Mouse (Mus musculus): ENCODE measurements around the gene Rexo2. TPM values are rescaled to one million over a fixed set of nuclear protein-coding genes. Genes with fewer than 3 reads are reported as not detected.

Gene Rexo2
- 135 TPM for polyA plus RNA-seq (2015; fragmentation: Illumina TruSeq; extraction: RNeasy Lipid Tissue Mini Kit (QIAGEN cat#74804); ENCODE audit: insufficient read depth, low replicate concordance)

GRCm38 (mm10) chr9:48480411-48481213, at the start of gene Rexo2:
TSS of gene Rexo2 (minus strand) at chr9:48480623.

DNA sequence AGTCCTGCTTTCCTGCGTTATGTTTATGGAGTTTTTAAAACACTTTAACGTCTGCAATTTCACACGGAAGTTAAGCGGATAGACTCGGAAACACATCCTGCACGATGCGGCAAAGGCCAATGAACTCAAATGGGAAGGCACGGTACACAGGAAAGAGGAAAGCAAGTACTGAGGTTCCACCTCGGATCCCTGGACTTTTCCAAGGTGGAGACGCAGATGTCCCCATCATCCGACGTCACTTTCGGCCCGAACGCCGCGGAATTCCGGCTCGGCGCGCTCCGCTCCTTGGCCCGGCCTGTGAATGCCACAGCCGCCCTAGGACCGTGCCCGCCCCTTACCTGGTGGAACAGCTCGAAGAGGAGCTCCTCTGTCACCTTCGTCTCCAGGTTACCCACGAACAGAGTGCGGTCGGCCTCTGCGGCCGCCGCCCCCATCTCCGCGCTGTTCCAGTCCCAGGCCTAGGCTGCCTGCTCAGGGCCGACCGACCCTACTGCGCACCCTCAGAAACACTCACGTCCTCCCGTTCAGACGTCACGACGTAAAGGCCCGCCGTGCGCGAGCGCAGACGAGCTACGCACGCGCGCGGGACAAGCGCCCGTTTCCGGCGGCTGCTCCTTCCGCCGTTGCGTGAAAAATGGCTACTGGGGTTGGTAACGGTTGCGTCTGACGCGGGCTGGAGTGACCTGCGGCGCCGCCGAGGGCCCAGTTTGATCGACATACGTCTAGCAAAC, 14.6 kb upstream of the Rexo2 start, which contains the start of the genes Rbm7 and Gm5617:
TSS of gene Rbm7 (minus strand) at position 483 of the 731 bp plus-strand sequence.
TSS of gene Gm5617 (plus strand) at position 626 of the 731 bp plus-strand sequence.

Other genes starting within 250 kb of the Rexo2 start
- gene Nxpe2, start 127.2 kb downstream of the Rexo2 start, polyA plus RNA-seq (2015; fragmentation: Illumina TruSeq; extraction: RNeasy Lipid Tissue Mini Kit (QIAGEN cat#74804); ENCODE audit: insufficient read depth, low replicate concordance) = 43.0 TPM
- gene Rbm7, start 14.7 kb upstream of the Rexo2 start, polyA plus RNA-seq (2015; fragmentation: Illumina TruSeq; extraction: RNeasy Lipid Tissue Mini Kit (QIAGEN cat#74804); ENCODE audit: insufficient read depth, low replicate concordance) = 123 TPM
- 1.6 TPM for gene Gm5617, start 14.8 kb upstream of the Rexo2 start, polyA plus RNA-seq (2015; fragmentation: Illumina TruSeq; extraction: RNeasy Lipid Tissue Mini Kit (QIAGEN cat#74804); ENCODE audit: insufficient read depth, low replicate concordance)
- 3.1 TPM for gene Nnmt, start 124.5 kb upstream of the Rexo2 start, polyA plus RNA-seq (2015; fragmentation: Illumina TruSeq; extraction: RNeasy Lipid Tissue Mini Kit (QIAGEN cat#74804); ENCODE audit: insufficient read depth, low replicate concordance)

Measured in spleen, adult 10 weeks (tissue).